Mouse (Mus musculus) testis, adult 2 months (tissue): ENCODE data around the gene Foxj1.

Experiments
- CTCF ChIP-seq: fragments of 200-500 bp; IDR thresholded peaks from 2 replicates; pipeline ENCODE4 v1.5.1; 2012; ENCODE audit warnings: low read depth, mild to moderate bottlenecking, inconsistent platforms, low read length, moderate library complexity; ENCODE audit not compliant: control insufficient read depth, insufficient read depth, insufficient replicate concordance
- POLR2A ChIP-seq: fragments of 200-500 bp; IDR thresholded peaks from 2 replicates; pipeline ENCODE4 v1.6.1; 2012; ENCODE audit warnings: low read depth, mild to moderate bottlenecking, inconsistent platforms, low read length, moderate library complexity; ENCODE audit not compliant: control insufficient read depth

DNA sequence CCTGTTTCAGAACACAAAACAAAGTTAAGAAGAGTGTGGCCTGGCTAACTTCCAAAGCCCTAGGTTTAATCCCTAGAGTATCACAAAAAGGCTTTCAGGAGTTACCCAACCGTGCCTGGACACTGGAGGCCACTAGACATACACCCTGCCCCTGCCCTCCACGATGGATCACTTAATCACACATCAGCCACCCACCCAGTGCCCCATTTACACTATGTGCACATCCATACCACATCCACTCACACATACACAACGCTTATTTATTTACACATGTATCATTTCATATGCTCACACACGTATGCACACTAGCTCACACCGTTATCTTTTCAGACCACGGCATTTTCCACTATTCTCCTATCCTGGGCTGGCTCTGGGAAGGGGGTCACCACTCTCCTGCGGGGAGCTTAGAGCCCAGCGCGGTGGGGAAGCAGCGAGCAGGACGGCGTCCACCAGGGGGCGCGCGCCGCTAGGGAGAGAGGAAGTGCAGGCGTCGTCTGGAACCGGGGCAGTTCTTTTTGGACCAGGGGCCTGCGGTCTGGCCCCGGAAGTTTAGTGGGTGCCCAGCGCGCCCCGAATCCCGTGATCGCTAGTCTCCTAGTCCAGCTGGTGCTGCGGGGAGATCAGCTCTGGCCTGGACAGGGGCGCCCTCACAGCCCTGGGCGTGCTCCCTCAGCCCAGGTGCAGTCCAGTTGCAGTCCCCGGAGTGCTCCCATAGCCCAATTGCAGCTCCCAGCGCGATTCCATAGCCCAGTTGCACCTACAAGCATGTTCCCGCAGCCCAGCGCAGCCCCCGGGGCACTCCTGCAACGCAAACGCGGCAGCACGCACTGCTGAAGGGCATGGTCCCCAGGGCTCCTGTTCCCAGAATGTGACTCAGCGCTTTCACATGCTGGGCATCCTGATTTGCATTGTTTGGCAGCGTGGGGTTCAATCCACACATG, 16.2 kb downstream of the Foxj1 start:
- TF ChIP-seq CTCF = peak; percentile 92
- no peak for TF ChIP-seq POLR2A
